Mouse (Mus musculus) heart, postnatal 0 days (tissue): ENCODE measurements around the gene Fgfr2. TPM values are rescaled to one million over a fixed set of nuclear protein-coding genes. Genes with fewer than 3 reads are reported as not detected.
A peak's percentile ranks its signal among the peaks of the same experiment; 100 is the strongest.

Experiments used
- ATAC-seq: fragments of 200-750 bp; cut with Nextera tagmentation; 2 replicates; pipeline ENCODE4 v1.8.0; 2017; ENCODE audit warnings: low read depth, moderate number of reproducible peaks, moderate library complexity; ENCODE audit not compliant: insufficient read depth
- DNase-seq: peaks from one replicate; pipeline ENCODE4 v3.0.0-alpha.2; 2016; ENCODE audit warnings: low spot score
- H3K27ac ChIP-seq: fragments of 300-500 bp; sonication (generic); 2 replicates; pipeline ENCODE4 v1.5.1; 2014; ENCODE audit warnings: low read depth, mild to moderate bottlenecking
- H3K27me3 ChIP-seq: fragments of 300-500 bp; sonication (generic); 2 replicates; pipeline ENCODE4 v1.6.1; 2014; ENCODE audit warnings: low read length, mixed read lengths; ENCODE audit not compliant: control insufficient read depth, insufficient read depth
- H3K36me3 ChIP-seq: fragments of 300-500 bp; sonication (generic); replicated peaks from 2 replicates; pipeline ENCODE4 v1.6.1; 2014; ENCODE audit warnings: low read length, mixed read lengths; ENCODE audit not compliant: control insufficient read depth, insufficient read depth
- H3K4me1 ChIP-seq: fragments of 300-500 bp; sonication (generic); 2 replicates; pipeline ENCODE4 v1.6.1; 2014; ENCODE audit warnings: antibody characterized with exemption; ENCODE audit not compliant: control insufficient read depth, insufficient read depth
- H3K4me2 ChIP-seq: fragments of 300-500 bp; sonication (generic); 2 replicates; pipeline ENCODE4 v1.6.1; 2014; ENCODE audit warnings: low read depth, mild to moderate bottlenecking, low read length, moderate library complexity
- H3K4me3 ChIP-seq: fragments of 300-500 bp; sonication (generic); 2 replicates; pipeline ENCODE4 v1.5.1; 2014; ENCODE audit warnings: low read depth, low read length
- H3K9ac ChIP-seq: fragments of 300-500 bp; sonication (generic); replicated peaks from 2 replicates; pipeline ENCODE4 v1.6.1; 2014; ENCODE audit warnings: low read depth, low read length, mixed read lengths
- H3K9me3 ChIP-seq: fragments of 300-500 bp; sonication (generic); replicated peaks from 2 replicates; pipeline ENCODE4 v1.6.1; 2016; ENCODE audit warnings: low read length; ENCODE audit not compliant: control insufficient read depth
- CTCF ChIP-seq: IDR thresholded peaks from 2 replicates; pipeline ENCODE4 v1.5.1; 2016; ENCODE audit warnings: antibody characterized with exemption, control low read depth, low read depth
- EP300 ChIP-seq: IDR thresholded peaks from 2 replicates; pipeline ENCODE4 v1.6.1; 2016; ENCODE audit warnings: antibody characterized with exemption, low read depth
- WGBS: fragments of 180-500 bp; shearing (Covaris S2); extraction: QIAGEN DNeasy Blood & Tissue Kit; methylation state at CpG from one replicate; pipeline ENCODE4 v1.1.7; 2014; 5-methylcytosine and 5-hydroxymethylcytosine counted together
- polyA plus RNA-seq: library from polyadenylated mRNA; unstranded; fragments of >200 nt; fragmentation: Nextera tagmentation; extraction: Ambion mirVana; gene quantifications from 2 replicates; pipeline ENCODE4 v1.2.1, GENCODE M21; 2015
- total RNA-seq: library from RNA; depleted of rRNA; stranded (reverse); fragments of >200 nt; gene quantifications from 2 replicates; pipeline ENCODE4 v1.2.3, GENCODE M21; 2014; ENCODE audit warnings: low replicate concordance

The Fgfr2 gene
- total and polyA plus RNA-seq, 2 experiments from 2014 or later, result 3.8 to 11.5 TPM

DNA sequence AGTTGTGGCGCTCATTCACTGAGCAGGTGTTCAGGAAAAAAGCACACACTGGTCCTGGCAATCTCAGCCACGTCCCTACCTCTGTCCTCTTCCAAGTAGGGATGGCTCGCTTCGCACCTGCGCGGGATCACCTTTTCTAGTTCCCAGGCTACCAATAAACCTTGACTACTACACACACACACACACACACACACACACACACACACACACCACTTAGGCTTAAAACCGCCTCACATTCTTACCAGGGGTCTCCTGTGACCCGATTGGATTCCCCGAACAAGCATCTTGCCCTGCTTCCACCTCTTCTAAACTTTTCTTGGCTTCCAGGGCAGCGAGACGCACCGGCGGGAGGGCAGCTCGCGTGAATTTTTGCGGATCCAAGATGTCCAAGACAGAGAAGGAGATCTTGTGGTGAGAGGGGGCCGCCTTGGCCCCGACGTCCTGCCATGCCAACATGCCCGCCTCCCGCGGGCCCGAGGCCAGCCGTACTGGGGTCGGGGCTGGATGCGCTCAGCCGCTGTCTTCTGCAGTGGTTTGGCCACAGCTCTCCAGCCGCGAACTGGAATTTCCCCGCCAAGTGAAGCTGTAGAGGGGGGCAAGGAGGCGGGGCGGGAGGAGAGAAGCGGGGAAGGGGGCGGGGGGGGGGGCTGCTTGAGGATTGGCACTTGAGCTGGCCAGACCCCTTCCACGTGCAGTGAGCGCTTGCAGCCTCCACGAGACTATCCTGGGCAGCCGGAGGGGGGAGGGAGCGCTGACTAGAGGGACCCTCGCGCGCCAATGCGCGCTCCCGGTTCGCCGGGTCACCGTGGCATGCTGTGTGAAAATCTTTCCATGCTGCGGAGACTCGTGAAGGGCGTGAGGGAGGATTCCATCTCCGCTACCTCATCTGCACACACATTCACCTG is 523.8 kb downstream of the Fgfr2 start, which contains the start of gene Nkx1-2:
Nkx1-2 (minus strand) TSS at position 567 of the 905 bp plus-strand sequence.
- H3K9me3 ChIP-seq, result no peaks in the 10 kb centered on the region
- peak within 1 kb of the TSS; percentile 64 for H3K4me2 ChIP-seq
- DNase-seq (no peak), ATAC-seq (no peak)
- peak within 1 kb of the TSS; percentile 43 for H3K4me3 ChIP-seq
- H3K27ac ChIP-seq, result no peak within 1 kb of the TSS
- H3K4me1 ChIP-seq, result peaks cover 12% of the 10 kb centered on the region
- H3K36me3 ChIP-seq, result no peaks in the 10 kb centered on the region
- TF ChIP-seq EP300 (no peak), CTCF (no peak)
- no peak within 1 kb of the TSS for H3K9ac ChIP-seq
- H3K27me3 ChIP-seq, result peaks cover 81% of the 10 kb centered on the region
- 1% methylated on average over 48 of the region's 52 CpGs for WGBS

DNA sequence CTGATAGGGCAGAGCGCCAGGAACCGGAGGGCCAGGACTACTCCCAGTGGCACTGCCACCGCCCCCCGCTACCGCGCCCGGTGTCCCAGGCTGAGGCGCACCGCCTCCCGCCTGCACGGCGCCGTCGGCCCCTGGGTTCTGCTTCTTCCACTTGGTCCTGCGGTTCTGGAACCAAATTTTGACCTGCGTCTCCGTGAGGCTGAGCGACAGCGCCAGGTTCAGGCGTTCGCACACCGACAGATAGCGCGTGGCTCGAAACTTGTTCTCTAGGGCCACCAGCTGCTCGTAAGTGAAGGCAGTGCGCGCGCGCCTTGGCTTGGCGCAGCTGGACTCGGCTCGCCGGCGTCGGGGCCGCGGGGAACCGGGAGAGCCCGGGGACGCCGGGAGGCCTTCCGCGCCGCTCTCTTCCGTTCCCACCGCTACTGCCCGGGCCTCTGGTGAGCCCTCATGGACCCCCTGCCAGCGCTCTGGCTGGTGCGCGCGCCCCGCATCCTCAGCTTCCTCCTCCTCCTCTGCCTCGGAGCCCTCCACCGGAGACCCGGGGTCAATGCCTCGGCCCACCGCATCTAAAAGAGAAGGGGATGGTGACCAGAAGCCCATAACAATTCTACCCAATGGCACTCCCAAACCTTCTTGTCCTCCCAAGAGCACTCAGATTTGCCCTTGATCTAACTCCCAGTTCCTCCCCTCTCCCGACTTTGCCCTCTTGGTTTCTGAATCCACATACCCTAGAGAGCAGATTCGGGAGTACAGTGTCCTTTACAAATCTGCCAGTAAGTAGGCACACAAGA is 525.7 kb downstream of the Fgfr2 start:
- ATAC-seq (peak; percentile 39; the same call in 1 of the 2 replicates), DNase-seq (no peak)
- Histone ChIP-seq H3K9ac (peak overlapping the region; percentile 18), H3K27me3 (peaks cover 71% of the 10 kb centered on the region), H3K27ac (no peak overlapping the region), H3K4me1 (peaks cover 12% of the 10 kb centered on the region), H3K4me3 (peak overlapping the region; percentile 60), H3K9me3 (no peaks in the 10 kb centered on the region), H3K36me3 (no peaks in the 10 kb centered on the region), H3K4me2 (peak overlapping the region; percentile 98)
- under 1% methylated on average over 58 of the region's 60 CpGs for WGBS
- TF ChIP-seq EP300 (no peak), CTCF (no peak)

DNA sequence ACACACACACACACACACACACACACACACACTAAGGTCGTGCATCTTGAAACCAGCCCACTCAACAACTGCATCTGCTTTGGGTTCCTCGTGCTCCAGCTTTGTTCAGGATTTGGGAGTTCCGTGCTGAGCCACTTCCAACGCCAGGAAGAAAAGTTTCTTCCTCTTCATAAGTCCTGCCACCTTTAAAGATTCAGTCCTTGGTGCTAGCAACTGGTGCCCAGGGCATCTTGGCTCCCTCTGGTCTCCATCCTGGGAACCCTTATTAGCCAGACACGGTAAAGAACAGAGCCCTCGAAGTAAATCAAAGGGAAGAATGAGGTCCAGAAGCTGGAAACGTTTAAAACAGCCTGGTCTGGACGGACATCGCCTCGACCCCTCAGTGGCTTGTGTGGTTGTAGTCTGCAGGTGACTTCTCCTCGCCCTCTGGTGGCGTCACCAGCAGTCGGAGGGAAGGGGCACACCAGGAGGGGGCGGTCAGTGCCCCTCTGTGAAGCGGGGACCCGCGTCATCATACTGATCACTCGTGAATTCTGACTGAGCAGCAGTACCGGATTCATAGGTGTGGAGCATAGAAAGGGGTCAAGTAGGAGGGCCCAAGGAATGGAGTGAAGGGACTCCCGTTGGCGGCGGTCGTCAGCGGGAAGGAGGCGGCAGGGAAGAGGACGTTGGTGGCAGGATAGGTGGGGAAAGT is 526.4 kb downstream of the Fgfr2 start:
- H3K4me1 ChIP-seq, result peaks cover 12% of the 10 kb centered on the region
- H3K4me2 ChIP-seq, result peak overlapping the region; percentile 98
- H3K9ac ChIP-seq, result peak overlapping the region; percentile 18
- peak overlapping the region; percentile 60 for H3K4me3 ChIP-seq
- TF ChIP-seq EP300 (no peak), CTCF (peak; percentile 31)
- WGBS, result 10% methylated on average over 25 of the region's 26 CpGs
- H3K27me3 ChIP-seq, result peaks cover 63% of the 10 kb centered on the region
- no peak for DNase-seq
- H3K9me3 ChIP-seq, result no peaks in the 10 kb centered on the region
- no peak overlapping the region for H3K27ac ChIP-seq
- H3K36me3 ChIP-seq, result no peaks in the 10 kb centered on the region
- peak; percentile 19; the same call in 1 of the 2 replicates for ATAC-seq

DNA sequence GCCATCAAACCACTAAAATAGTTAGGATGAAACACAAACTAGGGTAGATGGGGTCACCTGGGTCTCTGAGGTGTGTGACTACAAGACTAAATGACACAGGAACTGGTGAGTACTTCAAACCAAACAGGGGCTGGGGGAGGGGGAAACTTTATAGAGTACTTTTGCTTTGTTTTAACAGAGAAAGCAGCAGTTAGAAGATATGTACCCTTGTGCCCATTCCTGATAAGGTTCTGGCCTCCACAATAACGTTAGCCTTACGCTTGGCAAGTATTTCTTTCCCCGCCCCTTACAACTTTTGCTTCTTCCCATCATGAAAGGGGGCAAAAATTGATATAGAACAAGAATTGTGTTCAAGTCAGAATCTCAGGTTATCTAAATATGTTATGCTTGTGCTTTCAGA is 527.4 kb downstream of the Fgfr2 start:
- H3K4me2 ChIP-seq, result no peak overlapping the region

DNA sequence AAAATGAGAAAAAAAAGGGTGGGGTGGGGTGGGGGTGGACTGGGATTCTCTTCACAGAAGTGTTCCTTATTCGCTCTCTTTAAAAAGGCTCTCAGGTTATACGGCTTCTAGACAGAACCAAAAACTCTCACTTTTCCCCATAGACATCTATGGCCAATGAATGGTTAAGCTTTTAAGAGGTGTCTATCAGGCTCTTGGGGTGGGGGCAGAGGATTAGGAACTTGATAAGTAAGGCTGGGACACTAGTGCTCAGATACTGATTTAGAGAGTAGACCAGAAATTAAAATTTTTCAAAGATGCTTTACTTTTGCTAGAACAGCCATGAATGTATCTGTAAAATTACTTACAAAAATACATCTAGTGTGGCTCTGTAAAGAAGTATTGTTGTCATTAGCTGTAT is 528.8 kb downstream of the Fgfr2 start:
- Histone ChIP-seq H3K36me3 (no peaks in the 10 kb centered on the region), H3K27ac (no peak overlapping the region), H3K4me1 (peaks cover 11% of the 10 kb centered on the region), H3K9me3 (no peaks in the 10 kb centered on the region), H3K4me3 (no peak overlapping the region), H3K27me3 (peaks cover 40% of the 10 kb centered on the region), H3K4me2 (no peak overlapping the region), H3K9ac (no peak overlapping the region)
- 90% methylated on average over 2 of the region's 2 CpGs for WGBS
- TF ChIP-seq EP300 (no peak), CTCF (no peak)
- no peak for DNase-seq
- no peak for ATAC-seq

More for the DNA sequence above, 527.4 kb downstream of the Fgfr2 start:
- DNase-seq (no peak), ATAC-seq (no peak)
- Histone ChIP-seq H3K4me1 (peaks cover 12% of the 10 kb centered on the region), H3K27ac (no peak overlapping the region), H3K4me3 (no peak overlapping the region), H3K9ac (no peak overlapping the region), H3K27me3 (peaks cover 54% of the 10 kb centered on the region), H3K9me3 (no peaks in the 10 kb centered on the region), H3K36me3 (no peaks in the 10 kb centered on the region)
- TF ChIP-seq CTCF, result no peak
- no peak for TF ChIP-seq EP300
- WGBS, result 90% methylated on average over 3 of the region's 3 CpGs
